Mouse (Mus musculus) lung, adult 10 weeks (tissue): ENCODE results near the gene Scnn1g. TPM values are rescaled to one million over a fixed set of nuclear protein-coding genes. Genes with fewer than 3 reads are reported as not detected.

ENCODE experiments used
- polyA plus RNA-seq: library from polyadenylated mRNA; stranded (reverse); fragments of 350-450 nt; fragmentation: Illumina TruSeq; extraction: RNeasy Lipid Tissue Mini Kit (QIAGEN cat#74804); gene quantifications from one replicate; pipeline ENCODE4 v1.2.3, GENCODE M21; 2014; ENCODE audit warnings: low read depth, low replicate concordance; ENCODE audit not compliant: insufficient read depth

Scnn1g gene
- 64.9 TPM for polyA plus RNA-seq

GRCm38 (mm10) chr7:121734171-121734831, at the start of gene Scnn1g:
Scnn1g (plus strand) TSS chr7:121734479.

GRCm38 (mm10) chr7:121707073-121707667, 27.1 kb upstream of the Scnn1g start, which contains the start of gene Usp31:
Usp31 (minus strand) TSS chr7:121707253.

Other genes with a start within 250 kb of the Scnn1g start
- gene Usp31, start 27.2 kb upstream of the Scnn1g start, polyA plus RNA-seq: 2.6 TPM
- gene Scnn1b, start 130.6 kb downstream of the Scnn1g start, polyA plus RNA-seq: 61.1 TPM
- 15.9 TPM for gene Cog7, start 247.2 kb downstream of the Scnn1g start, polyA plus RNA-seq